Mouse (Mus musculus): ENCODE results near the gene Wap. TPM values are rescaled to one million over a fixed set of nuclear protein-coding genes. Genes with fewer than 3 reads are reported as not detected.

The Wap gene
- total RNA-seq, 2 experiments from 2014 or later: not detected

- DNase-seq (ENCODE audit: low spot score in 2 of 2): no peak
These were observed 40.1 kb downstream of the Wap start for GRCm38 (mm10) chr11:6598191-6598889.

DNA sequence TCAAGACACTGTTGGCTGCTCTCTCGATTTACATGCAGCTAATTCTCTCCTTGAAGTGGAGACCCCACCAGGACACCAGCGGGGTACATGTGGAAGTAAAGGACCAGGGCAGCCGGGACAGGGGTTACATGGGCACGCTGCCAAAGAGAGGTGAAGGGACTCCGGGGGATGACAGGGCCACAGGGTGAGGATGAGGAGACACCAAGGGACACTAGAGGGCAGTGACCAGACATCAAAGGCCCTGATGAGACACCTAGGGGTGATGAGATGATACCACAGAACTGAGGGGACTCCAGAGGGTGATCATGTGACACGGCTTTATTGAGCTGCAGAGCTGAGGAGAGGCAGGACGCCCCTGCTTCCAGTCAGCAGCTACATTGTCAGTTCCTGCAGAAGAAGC, 40.9 kb downstream of the Wap start:
- DNase-seq (ENCODE audit: low spot score in 2 of 2): no peak

GRCm38 (mm10) chr11:6596616-6597015, 41.8 kb downstream of the Wap start:
- no peak for DNase-seq (ENCODE audit: low spot score in 2 of 2)

- no peak for DNase-seq (ENCODE audit: low spot score in 2 of 2)
These were observed 42.2 kb downstream of the Wap start for GRCm38 (mm10) chr11:6596205-6596604.

DNA sequence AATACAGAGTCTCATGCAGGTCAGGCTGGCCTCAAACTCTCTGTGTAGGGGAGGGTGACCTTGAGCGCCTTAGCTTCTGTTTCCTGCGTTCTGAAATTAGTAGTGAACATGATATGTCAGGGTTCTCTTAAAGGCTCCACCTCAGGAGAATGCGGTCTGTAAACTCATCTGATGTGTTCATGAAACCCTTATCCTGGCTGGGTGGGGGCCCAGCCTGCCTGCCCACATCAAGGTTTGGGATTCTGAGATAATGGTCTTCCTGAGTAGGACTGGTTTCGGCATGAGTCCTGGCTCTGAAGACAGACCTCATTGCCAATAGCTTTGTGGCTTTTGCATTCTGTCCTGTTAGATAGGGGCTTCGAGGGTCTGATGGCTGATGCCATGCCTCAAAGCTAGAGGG, 43.1 kb downstream of the Wap start:
- no peak for DNase-seq (ENCODE audit: low spot score in 2 of 2)

DNA sequence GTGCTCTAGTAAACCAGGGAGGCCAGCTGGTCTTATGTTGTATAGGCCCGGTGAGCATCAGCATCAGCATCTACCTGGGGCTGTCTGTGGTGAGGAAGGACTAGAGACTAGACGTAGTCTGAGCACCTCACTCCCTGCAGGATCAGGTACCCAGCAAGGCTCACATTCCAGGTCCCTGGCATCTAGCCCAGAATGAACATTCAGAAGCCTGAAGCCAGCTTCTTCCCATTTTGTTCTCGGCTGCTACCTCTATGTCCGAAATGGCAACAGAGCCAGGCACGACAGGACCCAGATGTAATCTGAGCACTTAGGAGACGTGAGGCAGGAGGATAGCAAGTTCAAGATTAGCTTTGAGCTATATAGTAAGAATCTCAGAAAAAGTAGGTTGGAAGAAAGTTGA, 43.6 kb downstream of the Wap start:
- DNase-seq (ENCODE audit: low spot score in 2 of 2): no peak

DNA sequence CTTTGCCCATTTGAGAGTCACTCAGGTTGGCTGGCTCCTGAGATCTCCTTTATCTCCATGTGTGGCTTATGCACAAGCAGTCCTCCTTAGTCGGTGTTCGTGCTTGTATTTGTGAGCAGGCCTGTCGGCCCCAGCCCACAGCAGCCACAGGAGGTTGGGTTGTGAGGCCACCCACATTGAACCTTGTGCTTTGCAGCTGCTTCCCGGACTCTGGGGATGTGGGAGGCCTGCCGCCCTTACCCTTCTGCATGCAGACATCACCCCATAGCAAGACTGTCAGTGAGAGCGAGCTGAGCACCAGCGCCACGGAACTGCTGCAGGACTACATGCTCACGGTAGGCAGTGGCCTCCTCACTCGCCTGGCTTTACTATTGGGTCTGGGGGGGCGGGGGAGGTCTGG, 45.0 kb downstream of the Wap start:
- no peak for DNase-seq (ENCODE audit: low spot score in 2 of 2)

DNA sequence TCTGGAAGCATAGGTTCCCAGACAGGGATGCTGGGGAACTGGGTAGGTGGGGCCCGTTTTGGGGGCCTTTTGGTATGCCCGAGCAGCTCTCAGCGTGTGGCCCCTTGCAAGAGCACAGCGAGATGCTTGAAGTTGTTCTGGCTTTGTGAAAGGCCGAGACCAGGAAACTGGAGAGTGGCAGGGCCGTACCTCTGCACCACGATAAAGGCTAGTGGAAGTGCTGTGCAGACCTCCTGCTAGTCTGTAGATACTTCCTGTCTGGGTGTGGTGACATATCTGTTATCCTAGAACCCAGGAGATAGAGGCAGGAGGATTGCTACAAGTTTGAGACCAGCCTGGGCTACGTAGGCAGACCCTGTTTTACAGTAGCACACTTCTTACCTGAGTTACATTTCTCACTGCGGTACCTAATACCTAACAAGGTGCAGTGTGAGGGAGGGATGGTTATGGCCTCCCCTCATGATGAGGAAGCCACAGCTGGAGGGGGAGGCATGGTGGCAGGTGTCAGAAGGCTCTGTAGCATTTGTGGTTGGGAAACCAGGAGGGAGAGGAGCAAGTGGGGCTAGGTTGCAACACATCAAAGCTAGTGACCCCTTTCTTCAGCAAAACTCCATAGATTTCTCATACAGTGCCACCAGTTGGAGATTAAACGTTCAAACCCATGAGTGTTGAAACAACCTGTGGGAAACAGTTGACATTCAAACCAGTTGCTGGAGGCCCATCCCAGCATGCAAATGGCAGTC, 47.3 kb downstream of the Wap start:
- DNase-seq (ENCODE audit: low spot score in 2 of 2): no peak

- no peak for DNase-seq (ENCODE audit: low spot score in 2 of 2)
These were observed 48.6 kb downstream of the Wap start for GRCm38 (mm10) chr11:6589838-6590237.

DNA sequence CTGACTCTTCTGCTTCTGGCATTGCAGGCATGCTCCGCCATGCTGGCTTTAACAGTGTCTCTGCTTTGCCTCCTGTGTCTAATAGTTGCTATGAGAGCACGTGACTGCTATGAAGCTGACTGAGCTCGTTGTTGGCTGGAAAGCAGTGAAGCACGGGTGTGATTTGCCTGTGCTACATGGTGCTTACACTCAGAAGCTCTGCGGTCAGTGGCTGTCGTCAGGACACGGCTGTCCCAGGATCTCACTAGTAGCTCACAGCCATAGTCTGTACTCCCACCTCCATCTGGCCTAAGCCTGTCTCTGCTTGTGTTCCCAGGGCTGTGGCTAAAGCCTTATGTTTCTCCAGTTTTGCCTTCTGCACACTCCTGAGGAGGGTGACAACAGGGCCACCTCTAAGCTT, 50.1 kb downstream of the Wap start:
- DNase-seq (ENCODE audit: low spot score in 2 of 2): no peak

GRCm38 (mm10) chr11:6587249-6587940, 51.0 kb downstream of the Wap start:
- DNase-seq (ENCODE audit: low spot score in 2 of 2): no peak

DNA sequence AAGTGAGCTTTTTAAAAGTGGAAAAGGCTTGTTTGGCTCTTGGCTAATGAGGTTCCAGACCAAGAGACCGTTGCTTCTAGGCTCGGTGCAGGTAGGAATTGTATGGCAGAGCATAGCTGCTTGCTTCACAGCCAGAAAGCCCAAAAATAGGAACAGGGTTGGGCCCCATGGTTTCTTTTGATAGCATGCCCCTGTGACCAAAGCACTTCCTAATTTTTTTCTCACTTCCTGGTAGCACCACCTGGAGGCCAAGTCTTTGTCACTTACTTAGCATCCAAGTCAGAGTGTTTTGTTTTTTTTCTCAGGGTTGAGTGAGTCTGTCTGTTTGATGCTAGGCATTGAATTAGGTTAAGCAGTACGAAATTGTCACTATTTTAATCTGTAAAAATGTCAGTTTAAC, 51.8 kb downstream of the Wap start:
- no peak for DNase-seq (ENCODE audit: low spot score in 2 of 2)

- DNase-seq (ENCODE audit: low spot score in 2 of 2): no peak
These were observed 52.7 kb downstream of the Wap start for GRCm38 (mm10) chr11:6585748-6586147.

Other genes with a start within 250 kb of the Wap start
- gene Zmiz2, start 249.6 kb downstream of the Wap start, total RNA-seq (2021): 10 to 100 TPM; 35.6 to 40.1 TPM
- gene Ppia, start 223.2 kb downstream of the Wap start, total RNA-seq (2021): 1,000 to 10,000 TPM; 1,218 to 1,228 TPM
- 10 to 100 TPM; 96.2 to 97.0 TPM for gene H2afv, start 194.2 kb downstream of the Wap start, total RNA-seq (2021)
- gene Purb, start 162.7 kb downstream of the Wap start, total RNA-seq (2021): 10 to 100 TPM; 84.0 to 90.4 TPM
- 1 to 10 TPM; 3.0 to 3.4 TPM for gene Myo1g, start 117.7 kb downstream of the Wap start, total RNA-seq (2021)
- gene Ccm2, start 91.8 kb downstream of the Wap start, total RNA-seq (2021): 10 to 100 TPM; 40.2 to 50.8 TPM
- gene Nacad, start 32.6 kb downstream of the Wap start, total RNA-seq (2021): 1 to 10 TPM; 2.0 to 2.2 TPM
- gene Tbrg4, start 12.6 kb downstream of the Wap start, total RNA-seq (2021): 10 to 100 TPM; 55.1 to 59.1 TPM
- 1 to 10 TPM in 1 of 2 experiments, under 1 TPM in 1; 0.98 to 1.7 TPM for gene Ramp3, start 19.9 kb upstream of the Wap start, total RNA-seq (2021)
- gene Gm11983, start 199.0 kb upstream of the Wap start, total RNA-seq (2021): not detected

Data from gastrocnemius, postnatal 4 days (tissue).